Mouse (Mus musculus) ES-E14 (cell line): ENCODE results near the gene Rnase13. TPM values are rescaled to one million over a fixed set of nuclear protein-coding genes. Genes with fewer than 3 reads are reported as not detected.
A peak's percentile ranks its signal among the peaks of the same experiment; 100 is the strongest.

ENCODE experiments used
- DNase-seq: peaks from one replicate; pipeline ENCODE4 v3.0.0-alpha.2; 2013; ENCODE audit warnings: low read depth, low spot score
- H3K27ac ChIP-seq: 2 replicates; pipeline ENCODE4 v1.5.1; 2012; ENCODE audit warnings: low read depth, mild to moderate bottlenecking, low read length, moderate library complexity, mixed read lengths; ENCODE audit not compliant: poor library complexity, insufficient read depth, severe bottlenecking
- H3K36me3 ChIP-seq: 2 replicates; pipeline ENCODE4 v1.6.1; 2012; ENCODE audit warnings: mild to moderate bottlenecking, low read length, moderate library complexity, mixed read lengths; ENCODE audit not compliant: control insufficient read depth, poor library complexity, insufficient read depth, severe bottlenecking
- H3K4me1 ChIP-seq, 2 experiments: fragments of 150-350 bp in 1 of 2; sonication (generic) in 1 of 2; 2 replicates each; pipeline ENCODE4 v1.6.1; 2012; ENCODE audit warnings: low read length in 2 of 2, mild to moderate bottlenecking in 1 of 2, mixed read lengths in 1 of 2; ENCODE audit not compliant: control insufficient read depth in 2 of 2, insufficient read depth in 2 of 2, poor library complexity in 1 of 2
- H3K4me3 ChIP-seq, 2 experiments: fragments of 150-350 bp in 1 of 2; sonication (generic) in 1 of 2; 2 replicates each; pipeline ENCODE4 v1.5.1; 2012; ENCODE audit warnings: low read length in 2 of 2, low read depth in 1 of 2, mild to moderate bottlenecking in 1 of 2, mixed read lengths in 1 of 2; ENCODE audit not compliant: insufficient read depth in 1 of 2, poor library complexity in 1 of 2, severe bottlenecking in 1 of 2
- H3K9ac ChIP-seq: 2 replicates; pipeline ENCODE4 v1.6.1; 2012; ENCODE audit warnings: low read depth, mild to moderate bottlenecking, low read length, mixed read lengths; ENCODE audit not compliant: poor library complexity, insufficient read depth, severe bottlenecking
- H3K9me3 ChIP-seq: fragments of 150-350 bp; sonication (generic); 2 replicates; pipeline ENCODE4 v1.6.1; 2012; ENCODE audit warnings: low read depth, mild to moderate bottlenecking, low read length; ENCODE audit not compliant: control insufficient read depth, insufficient read depth
- CHD2 ChIP-seq: IDR thresholded peaks from 2 replicates; pipeline ENCODE4 v1.6.1; 2014; ENCODE audit warnings: mild to moderate bottlenecking, low read depth, low read length, inconsistent platforms
- HCFC1 ChIP-seq: IDR thresholded peaks from 2 replicates; pipeline ENCODE4 v1.6.1; 2012; ENCODE audit warnings: low read length, inconsistent platforms, borderline replicate concordance; ENCODE audit not compliant: insufficient read depth
- MAFK ChIP-seq: IDR thresholded peaks from 2 replicates; pipeline ENCODE4 v1.6.1; 2014; ENCODE audit warnings: mild to moderate bottlenecking, low read depth, low read length, inconsistent platforms; ENCODE audit not compliant: insufficient read depth
- ZC3H11A ChIP-seq: IDR thresholded peaks from 2 replicates; pipeline ENCODE4 v1.6.1; 2012; ENCODE audit warnings: low read depth, mild to moderate bottlenecking, inconsistent platforms, low read length, borderline replicate concordance
- ZNF384 ChIP-seq: IDR thresholded peaks from 2 replicates; pipeline ENCODE4 v1.6.1; 2012; ENCODE audit warnings: low read depth, low read length, inconsistent platforms
- in situ Hi-C, 2 experiments: fragments of 600-800 bp; cut with MboI; formaldehyde crosslinking; loops; one replicate each; pipeline ENCODE4 v1.15.1; 2025; ENCODE audit warnings: low sequenced_read_pairs in 2 of 2, inconsistent platforms in 1 of 2; ENCODE audit not compliant: unreplicated experiment in 2 of 2
- total RNA-seq: library from RNA; depleted of rRNA; stranded (reverse); fragments of 300-350 nt; gene quantifications from 2 replicates; pipeline ENCODE4 v1.2.3, GENCODE M21; 2012

The Rnase13 gene
- total RNA-seq, 1 experiment = not detected

GRCm38 (mm10) chr14:51903782-51904181 lies 18.8 kb downstream of the Rnase13 start:
- TF ChIP-seq CHD2 = no peak
- no peak for TF ChIP-seq MAFK
- TF ChIP-seq ZNF384 = no peak
- TF ChIP-seq ZC3H11A = no peak
- Histone ChIP-seq H3K36me3 (peaks cover 20% of the 10 kb centered on the region; the same call in 1 of the 2 replicates), H3K9ac (no peak overlapping the region), H3K4me3 (no peak overlapping the region), H3K9me3 (no peaks in the 10 kb centered on the region), H3K27ac (no peak overlapping the region), H3K4me1 (peaks cover 0 to 8% of the 10 kb centered on the region in 2 experiments; a peak in 1 of 4 replicates)
- no peak for DNase-seq
- in situ Hi-C loops = loop anchor here (25.0 kb wide), 2 partner anchors 109 to 434 kb away; partner anchors contain the start of genes Sall2 (in 1 of the 2), Tmem253 (in 1 of the 2) and Zfp219 (in 1 of the 2)

- Histone ChIP-seq H3K9ac (no peak overlapping the region), H3K27ac (no peak overlapping the region), H3K9me3 (no peaks in the 10 kb centered on the region), H3K4me3 (no peak overlapping the region), H3K36me3 (peaks cover 20% of the 10 kb centered on the region; the same call in 1 of the 2 replicates), H3K4me1 (peaks cover 0 to 8% of the 10 kb centered on the region in 2 experiments; a peak in 1 of 4 replicates)
- in situ Hi-C loops = loop anchor here (25.0 kb wide), 2 partner anchors 109 to 434 kb away; partner anchors contain the start of genes Sall2 (in 1 of the 2), Tmem253 (in 1 of the 2) and Zfp219 (in 1 of the 2)
- DNase-seq = no peak
- TF ChIP-seq CHD2 (no peak), ZC3H11A (peak; percentile 84)
Measured at GRCm38 (mm10) chr14:51902806-51903710, 19.5 kb downstream of the Rnase13 start.

GRCm38 (mm10) chr14:51899351-51899750 lies 23.2 kb downstream of the Rnase13 start:
- no peaks in the 10 kb centered on the region for H3K36me3 ChIP-seq
- H3K4me3 ChIP-seq = no peak overlapping the region
- in situ Hi-C loops = no loop called here
- no peak overlapping the region for H3K27ac ChIP-seq
- no peak for DNase-seq
- TF ChIP-seq ZNF384 (no peak), HCFC1 (no peak), MAFK (no peak), ZC3H11A (no peak), CHD2 (no peak)
- H3K4me1 ChIP-seq = peaks cover under 1 to 10% of the 10 kb centered on the region in 2 experiments; a peak in 1 of 4 replicates
- no peak overlapping the region for H3K9ac ChIP-seq
- H3K9me3 ChIP-seq = no peaks in the 10 kb centered on the region

- TF ChIP-seq CHD2 = no peak
- no peak for TF ChIP-seq ZC3H11A
- no peak for TF ChIP-seq HCFC1
- TF ChIP-seq MAFK = no peak
- no peak for TF ChIP-seq ZNF384
- DNase-seq = no peak
- H3K4me3 ChIP-seq = no peak overlapping the region
- no peak overlapping the region for H3K27ac ChIP-seq
- in situ Hi-C loops = no loop called here
- H3K9me3 ChIP-seq = no peaks in the 10 kb centered on the region
- H3K9ac ChIP-seq = no peak overlapping the region
- peaks cover 2% of the 10 kb centered on the region for H3K36me3 ChIP-seq
- peaks cover 6 to 16% of the 10 kb centered on the region in 2 experiments; a peak in 2 of 4 replicates for H3K4me1 ChIP-seq
Measured at GRCm38 (mm10) chr14:51896539-51897170, 25.9 kb downstream of the Rnase13 start.
